Mouse (Mus musculus) lung, adult 18-20 months (tissue): ENCODE data around the gene Ttc12.

ENCODE experiments used
- DNase-seq, 2 experiments: peaks; one replicate each; pipeline ENCODE4 v3.0.0; 2022; ENCODE audit warnings: mixed read lengths in 2 of 2

Ttc12 gene

GRCm38 (mm10) chr9:49485892-49486311 lies at the start of gene Ttc12:
Gene Ttc12 (minus strand): TSS chr9:49486225.
- DNase-seq: peak; percentile 89 to 92

GRCm38 (mm10) chr9:49534958-49535357 lies 48.9 kb upstream of the Ttc12 start:
- DNase-seq: no peak

DNA sequence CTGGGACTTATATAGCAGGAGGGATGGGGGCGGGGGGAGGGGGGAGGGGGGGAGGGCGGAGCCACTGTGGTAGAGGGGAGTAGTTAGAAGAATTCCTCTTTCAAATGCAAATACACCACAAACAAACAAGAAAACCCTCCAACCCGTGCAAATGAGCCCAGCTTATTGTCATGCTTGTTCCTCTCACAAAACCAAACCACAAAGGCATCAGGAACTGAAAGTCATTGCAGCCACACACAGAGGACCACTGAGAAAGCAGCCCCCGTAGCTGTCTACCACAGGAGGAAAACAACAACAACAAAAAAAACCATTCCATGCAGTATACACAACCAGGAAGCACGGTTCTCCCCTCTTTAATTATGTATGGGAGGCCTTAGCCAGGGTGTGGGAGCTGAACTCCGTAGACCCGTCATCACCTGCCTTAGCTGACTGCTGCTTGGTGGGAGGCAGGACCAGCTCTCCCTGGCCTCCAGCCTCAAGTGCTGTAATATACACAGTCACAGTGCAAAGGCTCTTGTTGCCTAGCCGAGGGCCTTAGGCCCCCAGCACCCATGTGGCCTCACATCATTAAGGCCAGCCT lies 48.0 kb upstream of the Ttc12 start:
- DNase-seq: no peak

GRCm38 (mm10) chr9:49533455-49533854 lies 47.4 kb upstream of the Ttc12 start:
- no peak for DNase-seq

- DNase-seq: no peak
Measured at GRCm38 (mm10) chr9:49531833-49532232, 45.8 kb upstream of the Ttc12 start.

- DNase-seq: no peak
Measured at GRCm38 (mm10) chr9:49531257-49531656, 45.2 kb upstream of the Ttc12 start.

DNA sequence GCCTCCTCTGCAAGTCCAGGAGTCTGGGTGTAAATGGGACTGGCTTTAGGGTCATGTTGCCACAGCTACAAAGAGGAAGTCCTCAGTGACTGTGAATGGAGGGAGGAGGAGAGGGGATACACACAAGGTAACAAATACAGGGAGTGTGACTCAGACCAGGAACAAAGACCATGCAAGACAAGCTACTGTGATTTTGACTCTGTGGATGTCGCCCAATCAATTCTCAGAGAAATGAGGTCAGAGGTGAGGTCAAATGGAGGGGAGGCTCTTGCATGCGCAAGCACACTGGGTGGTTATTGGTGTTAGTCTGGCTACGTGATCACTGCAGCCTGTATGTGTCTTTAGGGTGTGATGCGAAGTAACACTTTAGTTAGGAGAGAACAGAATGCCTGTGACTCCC lies 44.7 kb upstream of the Ttc12 start:
- DNase-seq: no peak

GRCm38 (mm10) chr9:49529366-49529959 lies 43.4 kb upstream of the Ttc12 start:
- no peak for DNase-seq

DNA sequence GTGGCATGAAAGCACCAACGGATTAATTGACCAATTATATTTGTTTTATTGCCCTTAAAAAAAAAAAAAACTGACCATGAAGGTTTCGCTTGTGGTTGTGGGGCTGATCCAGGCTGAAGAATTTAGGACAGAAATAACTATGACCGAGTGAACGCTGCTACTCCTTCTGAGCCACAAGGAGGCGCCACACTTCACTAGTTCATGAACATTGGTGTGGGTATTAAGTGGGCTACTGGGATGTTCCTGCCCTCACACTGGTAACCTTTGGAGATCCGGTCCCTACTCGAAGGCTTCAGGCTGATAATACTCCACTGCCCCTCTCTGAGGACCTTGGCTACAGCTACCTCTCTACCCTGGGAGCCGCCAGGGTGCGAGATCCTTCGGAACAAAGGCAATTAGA lies 42.9 kb upstream of the Ttc12 start:
- no peak for DNase-seq

- DNase-seq: no peak
Measured at GRCm38 (mm10) chr9:49528026-49528425, 42.0 kb upstream of the Ttc12 start.

- no peak for DNase-seq
Measured at GRCm38 (mm10) chr9:49527340-49527739, 41.3 kb upstream of the Ttc12 start.

- no peak for DNase-seq
Measured at GRCm38 (mm10) chr9:49524721-49525120, 38.7 kb upstream of the Ttc12 start.

DNA sequence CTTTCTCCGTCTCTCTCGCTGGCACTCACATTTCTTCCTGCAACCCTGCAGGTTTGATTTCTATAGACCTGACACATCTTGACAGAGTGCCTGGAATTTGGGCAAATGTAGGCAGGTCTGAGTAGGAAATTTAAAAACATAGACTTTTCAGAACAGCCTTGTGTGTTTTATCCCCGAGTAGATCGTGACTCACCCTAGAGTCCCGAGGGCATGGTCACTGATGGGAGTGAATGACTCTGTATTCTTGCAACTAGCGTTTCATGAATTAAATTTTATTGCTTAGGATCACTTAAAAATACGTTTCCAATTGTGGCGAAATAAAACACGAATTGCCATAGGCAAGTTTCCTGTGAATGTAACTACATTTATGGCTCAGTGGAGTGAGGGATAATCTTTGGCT lies 37.9 kb upstream of the Ttc12 start:
- DNase-seq: no peak

GRCm38 (mm10) chr9:49514306-49514705 lies 28.3 kb upstream of the Ttc12 start:
- DNase-seq: no peak

GRCm38 (mm10) chr9:49510666-49511065 lies 24.6 kb upstream of the Ttc12 start:
- no peak for DNase-seq

- no peak for DNase-seq
Measured at GRCm38 (mm10) chr9:49509628-49510027, 23.6 kb upstream of the Ttc12 start.

DNA sequence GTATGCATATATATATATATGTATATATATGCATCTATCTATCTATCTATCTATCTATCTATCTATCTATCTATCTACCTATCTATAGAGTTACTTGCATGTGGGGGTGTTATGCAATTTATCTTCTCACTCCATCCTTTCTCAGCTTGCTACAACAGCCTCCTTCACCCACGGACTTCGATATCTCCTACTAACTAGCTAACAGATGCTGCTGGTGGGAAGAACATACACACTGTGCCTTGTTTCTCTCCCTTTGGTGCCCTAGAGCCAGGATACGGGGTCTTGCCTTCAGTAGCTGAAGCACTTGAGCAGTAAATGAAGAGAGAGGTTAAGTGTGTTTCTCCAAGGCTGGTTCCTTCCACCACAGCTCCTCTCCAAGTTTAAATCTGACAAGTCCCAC lies 23.1 kb upstream of the Ttc12 start:
- DNase-seq: no peak

- no peak for DNase-seq
Measured at GRCm38 (mm10) chr9:49507829-49508585, 22.0 kb upstream of the Ttc12 start.

- DNase-seq: no peak
Measured at GRCm38 (mm10) chr9:49504658-49505057, 18.6 kb upstream of the Ttc12 start.

DNA sequence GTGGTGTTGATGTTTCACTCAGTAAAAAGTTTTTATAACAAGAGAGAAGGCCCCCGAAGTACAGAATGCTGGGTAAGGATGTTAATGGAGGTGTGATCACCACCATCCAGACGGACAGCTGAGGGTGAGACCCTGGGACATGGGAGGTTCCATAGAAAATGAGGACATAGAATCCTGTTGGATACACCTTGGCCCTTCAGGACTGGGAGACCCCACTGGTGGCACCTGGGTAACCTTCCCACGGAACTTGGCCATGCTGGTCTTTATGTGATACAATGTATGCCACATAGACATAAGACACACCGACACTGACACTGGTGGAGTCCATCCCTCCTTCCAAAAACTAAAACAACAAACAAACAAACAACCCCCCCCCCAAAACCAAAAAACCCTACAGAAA lies 16.2 kb upstream of the Ttc12 start:
- no peak for DNase-seq

DNA sequence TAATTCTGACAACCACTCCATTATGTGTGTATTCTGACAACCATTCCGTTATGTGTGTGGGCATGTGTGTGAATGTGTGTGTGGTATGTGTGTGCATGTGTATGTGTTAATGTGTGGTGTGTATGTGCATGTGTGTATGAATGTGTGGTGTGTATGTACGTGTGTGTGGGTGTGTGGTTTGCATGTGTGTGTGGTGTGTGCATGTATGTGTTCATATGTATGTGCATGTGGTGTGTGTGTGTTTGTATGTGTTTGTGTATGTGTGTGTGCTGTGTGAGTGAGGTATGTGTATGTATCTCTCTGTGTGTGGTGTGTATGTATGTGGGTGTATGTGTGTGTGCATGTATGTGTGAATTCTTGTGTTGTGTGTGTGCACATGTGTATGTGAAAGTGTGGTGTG lies 13.9 kb upstream of the Ttc12 start:
- no peak for DNase-seq

DNA sequence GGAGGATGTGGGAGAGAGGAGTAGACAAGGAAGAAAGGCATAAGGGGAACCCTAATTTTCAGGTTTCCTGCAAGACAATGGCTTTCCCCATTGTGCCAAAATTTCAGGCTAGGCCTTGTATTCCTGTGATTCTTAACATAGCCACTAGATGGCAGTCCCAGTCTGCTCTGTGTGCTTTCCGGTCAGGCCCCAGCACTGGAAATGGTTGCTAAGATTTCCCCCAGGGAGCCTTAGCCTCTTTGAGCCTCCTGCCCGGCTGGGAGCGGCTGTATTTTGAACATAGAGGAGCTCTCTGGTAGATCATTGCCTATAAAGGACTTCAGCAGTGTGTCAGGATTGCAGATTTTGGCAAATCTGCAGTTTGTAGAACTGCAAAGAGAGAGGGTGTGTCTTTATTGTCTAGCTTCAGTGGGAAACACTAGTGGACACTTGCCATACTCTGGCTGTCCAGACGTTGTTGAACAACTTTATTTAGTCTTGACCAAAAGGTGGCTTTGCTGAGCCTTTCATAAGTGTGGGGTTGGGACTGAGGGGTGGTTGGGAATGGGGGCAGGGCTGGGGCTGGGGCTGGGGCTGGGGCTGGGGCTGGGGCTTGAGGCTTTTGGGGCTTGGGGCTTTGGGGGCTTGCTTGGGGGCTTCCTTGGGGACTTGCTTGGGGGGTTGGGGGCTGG lies 8.1 kb upstream of the Ttc12 start:
- peak; percentile 14 to 43 for DNase-seq

DNA sequence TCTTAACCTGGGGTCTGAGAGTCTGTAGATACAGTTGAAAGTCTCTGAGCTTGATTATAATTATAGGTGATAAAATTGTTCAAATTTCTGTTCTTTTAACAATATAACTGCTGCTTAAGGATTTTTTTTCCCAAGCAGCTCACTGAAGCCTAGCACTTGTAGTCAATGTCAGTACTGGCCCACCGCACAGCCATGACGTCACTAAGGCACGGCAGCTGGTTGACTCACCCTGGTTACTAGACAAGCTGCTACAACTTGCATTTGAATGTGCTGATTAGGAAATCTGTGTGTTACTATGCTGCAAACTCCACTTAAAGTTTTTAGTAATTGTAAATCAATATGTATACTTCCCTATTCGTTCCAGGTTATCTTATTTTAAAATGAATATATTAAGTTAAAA lies 4.6 kb upstream of the Ttc12 start:
- DNase-seq: no peak
